Mouse (Mus musculus) right cerebral cortex, adult 2 months (tissue): ENCODE results near the gene Gpr107.
"Not testable (repeated sequence)": the region's sequence is repeated elsewhere in the genome, so short reads cannot be mapped to it uniquely, and the experiment has no call there.

Experiments
- DNase-seq, 2 experiments: peaks; one replicate each; pipeline ENCODE4 v3.0.0; 2021 to 2022; ENCODE audit warnings: low spot score in 2 of 2

The Gpr107 gene

DNA sequence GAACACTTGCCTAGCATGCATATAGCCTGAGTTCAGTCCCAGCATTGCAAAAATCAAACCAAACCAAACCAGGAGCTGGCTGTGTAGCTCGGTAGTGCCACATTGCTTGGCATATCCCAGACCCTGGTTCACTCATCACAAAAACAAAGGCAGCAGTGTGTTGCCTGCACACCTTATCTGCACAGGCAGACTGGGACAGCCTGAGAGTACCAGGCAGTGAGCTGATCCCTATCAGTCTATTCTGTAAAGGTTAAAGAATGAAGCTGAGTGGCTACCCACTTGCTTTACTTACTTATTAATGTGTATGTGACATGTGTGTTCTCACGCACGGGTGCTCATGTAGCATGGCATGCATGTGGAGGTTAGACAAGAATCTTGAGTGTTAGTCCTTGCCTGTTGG lies 4.7 kb downstream of the Gpr107 start:
- DNase-seq: no peak

GRCm38 (mm10) chr2:31160147-31160920 lies 8.2 kb downstream of the Gpr107 start:
- DNase-seq: no peak

DNA sequence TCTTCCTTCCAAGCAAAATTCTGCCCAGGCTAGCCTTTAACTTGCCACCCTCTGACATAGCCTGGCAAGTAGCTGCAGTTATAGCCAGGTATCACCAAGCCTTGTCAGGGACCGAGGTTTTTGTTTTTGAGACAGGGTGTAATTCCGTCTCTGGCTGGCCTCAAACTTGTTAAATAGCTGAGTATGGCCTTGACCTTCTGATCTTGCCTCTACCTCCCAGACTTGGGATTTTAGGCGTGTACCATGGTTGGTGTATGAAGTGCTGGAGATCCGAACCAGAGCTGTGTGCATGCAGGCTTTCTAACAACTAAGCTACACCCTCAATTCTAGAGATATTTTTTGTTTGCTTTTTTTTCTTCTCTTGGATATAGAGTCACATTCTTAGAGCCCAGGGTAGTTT lies 9.5 kb downstream of the Gpr107 start:
- no peak for DNase-seq

DNA sequence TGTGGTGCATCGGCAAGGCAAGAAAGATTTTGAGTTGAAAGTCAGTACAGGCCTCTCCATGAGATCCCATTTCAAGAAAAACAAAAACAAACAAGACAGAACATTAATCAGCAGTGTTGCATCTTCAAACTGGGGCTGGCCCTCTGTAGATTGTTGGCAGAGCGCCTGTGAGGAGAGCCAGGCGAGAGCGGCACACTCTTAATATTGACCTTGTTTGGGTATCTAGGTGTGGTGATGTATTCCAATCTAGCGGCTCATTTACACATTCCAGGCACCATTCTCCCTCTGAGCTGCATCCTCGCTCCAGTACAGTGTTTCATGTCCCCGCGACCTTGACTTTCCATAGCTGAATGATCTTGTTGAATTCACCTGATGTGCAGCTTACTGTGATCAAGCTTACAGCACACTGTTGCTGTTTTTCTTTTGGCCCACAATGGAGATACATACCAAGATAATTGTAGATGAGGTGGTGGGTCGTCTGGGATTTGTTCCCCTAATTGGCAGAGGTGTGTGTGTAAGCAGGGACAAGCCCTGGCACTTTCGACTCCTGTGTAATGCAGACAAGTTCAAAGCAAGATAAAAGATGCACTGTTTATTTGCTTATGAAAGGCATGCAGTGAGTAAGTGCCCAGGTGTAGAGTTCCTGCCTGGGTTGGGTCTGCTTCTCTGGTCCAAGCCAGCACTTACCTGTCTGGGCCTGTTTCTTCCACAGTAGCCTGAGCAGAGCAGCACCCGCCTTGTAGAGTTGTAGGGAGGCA lies 11.4 kb downstream of the Gpr107 start:
- DNase-seq: no peak

- DNase-seq: peak; percentile 50 to 55
These were observed 12.8 kb downstream of the Gpr107 start for GRCm38 (mm10) chr2:31164841-31165455.

DNA sequence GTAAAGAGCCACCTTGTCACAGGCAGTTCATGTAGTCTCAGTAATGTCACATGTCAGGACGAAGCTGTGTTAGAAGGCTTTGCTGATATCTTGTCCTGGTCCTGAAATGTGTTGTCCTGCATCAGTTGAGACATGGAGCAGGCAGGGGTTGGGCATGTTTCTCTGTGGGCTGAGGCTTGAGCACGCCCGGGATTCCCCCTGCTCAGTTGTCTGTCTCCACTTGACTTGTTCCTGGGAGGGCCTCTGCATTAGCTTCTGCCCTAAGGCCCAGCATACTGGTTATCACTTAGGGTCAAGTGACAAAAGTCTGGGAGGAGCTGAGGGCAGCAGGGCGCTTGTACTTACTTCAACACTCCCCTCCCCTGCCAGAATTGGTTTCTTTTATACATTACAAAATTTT lies 13.4 kb downstream of the Gpr107 start:
- DNase-seq: no peak

GRCm38 (mm10) chr2:31167571-31167970 lies 15.5 kb downstream of the Gpr107 start:
- DNase-seq: not testable (repeated sequence)

DNA sequence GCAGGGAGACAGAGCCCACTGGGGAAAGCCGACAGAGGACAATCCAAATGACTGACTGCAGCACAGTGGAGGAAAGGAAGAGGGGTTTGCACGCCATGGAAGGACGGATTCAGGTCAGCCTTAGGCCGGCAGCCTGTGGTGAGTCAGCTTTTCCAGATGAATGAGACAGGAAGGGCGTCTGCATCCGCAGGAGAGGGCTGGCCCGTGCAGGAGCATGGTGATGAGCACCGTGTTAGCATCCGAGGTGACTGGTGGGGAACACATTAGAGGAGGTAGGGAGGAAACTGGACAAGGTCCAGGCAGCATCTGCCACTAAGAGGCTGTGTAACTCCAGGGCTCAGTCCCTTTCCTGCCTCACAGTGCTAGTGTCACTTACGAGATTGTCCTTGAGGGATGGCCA lies 16.9 kb downstream of the Gpr107 start:
- no peak for DNase-seq

- DNase-seq: no peak
These were observed 18.0 kb downstream of the Gpr107 start for GRCm38 (mm10) chr2:31170164-31170563.

DNA sequence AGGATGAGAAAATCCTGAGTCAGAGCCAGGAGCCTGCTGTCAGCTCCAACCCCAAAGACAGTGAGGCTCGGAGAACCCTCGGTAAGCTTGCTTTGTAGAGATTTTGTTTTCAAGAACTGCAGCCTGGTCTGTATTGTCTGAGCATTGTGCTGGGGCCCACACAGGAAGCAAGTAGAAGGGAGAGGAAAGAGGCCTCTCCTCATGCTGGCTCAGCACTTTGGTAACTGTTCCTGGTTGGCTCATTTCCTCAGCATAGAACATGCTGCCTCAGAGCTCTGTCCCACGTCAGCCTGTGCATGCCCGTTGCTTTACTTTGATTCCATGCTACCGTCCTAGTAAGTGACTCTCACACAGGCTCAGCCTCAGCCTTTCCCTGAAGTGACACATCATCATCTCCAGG lies 19.9 kb downstream of the Gpr107 start:
- no peak for DNase-seq

- no peak for DNase-seq
These were observed 20.4 kb downstream of the Gpr107 start for GRCm38 (mm10) chr2:31172536-31172935.

- no peak for DNase-seq
These were observed 21.2 kb downstream of the Gpr107 start for GRCm38 (mm10) chr2:31173290-31173689.

DNA sequence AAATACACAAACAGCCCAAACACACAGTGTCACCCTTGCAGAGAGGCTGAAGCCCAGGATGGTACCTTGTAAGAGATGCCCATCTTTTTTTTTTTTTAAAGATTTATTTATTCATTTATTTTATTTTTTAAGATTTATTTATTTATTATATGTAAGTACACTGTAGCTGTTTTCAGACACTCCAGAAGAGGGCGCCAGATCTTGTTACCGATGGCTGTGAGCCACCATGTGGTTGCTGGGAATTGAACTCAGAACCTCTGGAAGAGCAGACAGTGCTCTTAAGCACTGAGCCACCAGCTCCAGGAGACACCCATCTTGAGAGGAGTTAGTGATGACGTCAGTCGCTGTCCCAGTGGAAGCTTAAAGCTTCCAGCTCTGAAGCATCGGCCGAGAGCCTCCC lies 26.5 kb downstream of the Gpr107 start:
- DNase-seq: not testable (repeated sequence)

GRCm38 (mm10) chr2:31179471-31179870 lies 27.4 kb downstream of the Gpr107 start:
- no peak for DNase-seq

DNA sequence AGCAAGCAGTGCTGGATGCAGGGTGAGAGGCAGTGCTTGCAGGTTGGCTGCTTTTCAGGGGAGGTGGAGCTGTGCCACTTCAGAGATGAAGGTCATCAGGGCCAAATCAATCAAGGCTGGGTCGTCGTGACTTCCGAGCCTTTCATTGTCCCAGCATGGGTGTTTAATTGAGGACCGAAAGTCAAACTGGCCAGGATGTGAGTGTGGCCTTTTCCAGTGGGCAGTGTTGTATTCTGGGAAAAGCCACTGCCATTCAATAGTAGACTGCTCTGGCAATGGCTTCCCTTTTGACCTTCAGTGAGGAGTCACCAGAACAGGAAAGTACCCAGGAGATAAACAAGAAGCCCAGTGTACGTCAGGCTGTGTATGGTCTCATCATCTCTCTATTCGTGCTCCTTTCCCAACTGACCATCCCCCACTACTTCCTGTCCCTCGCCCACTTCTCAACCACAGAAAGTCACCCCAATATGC lies 28.0 kb downstream of the Gpr107 start:
- no peak for DNase-seq

- no peak for DNase-seq
These were observed 30.7 kb downstream of the Gpr107 start for GRCm38 (mm10) chr2:31182786-31183330.

DNA sequence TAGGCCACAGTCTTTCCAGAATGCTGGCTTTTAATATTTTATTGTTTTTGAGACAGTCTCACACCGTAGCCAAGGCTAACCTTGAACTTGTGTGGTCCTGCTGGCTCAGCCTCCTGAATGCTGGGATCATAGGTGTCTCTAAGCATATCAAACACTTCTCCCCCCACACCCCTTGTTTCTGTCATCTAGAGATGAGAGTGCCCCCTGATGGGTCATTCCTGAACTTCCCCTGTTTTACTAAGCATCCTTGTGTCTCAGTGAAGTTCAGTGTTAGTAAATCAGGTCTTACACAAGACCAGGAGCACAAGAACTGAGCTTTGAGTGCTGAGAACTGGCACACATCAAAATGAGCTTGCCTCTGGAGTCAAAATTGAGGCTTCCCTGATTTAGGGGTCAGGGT lies 31.7 kb downstream of the Gpr107 start:
- no peak for DNase-seq

DNA sequence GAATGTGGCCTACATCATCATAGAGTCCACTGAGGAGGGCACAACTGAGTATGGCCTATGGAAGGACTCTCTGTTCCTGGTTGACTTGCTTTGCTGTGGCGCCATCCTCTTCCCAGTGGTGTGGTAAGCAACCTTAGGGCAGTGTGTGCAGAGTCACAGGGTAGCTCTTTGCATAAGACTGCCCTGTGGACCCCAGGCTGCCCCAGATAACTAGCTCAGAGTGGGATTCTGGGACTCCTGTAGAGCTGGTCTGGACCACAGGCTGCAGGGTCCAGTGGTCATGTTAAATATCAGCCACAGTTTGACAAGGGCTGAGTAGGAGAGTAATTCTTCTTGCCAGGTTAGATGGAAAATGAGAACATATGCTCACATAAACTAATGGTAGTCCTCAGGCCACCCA lies 36.6 kb downstream of the Gpr107 start:
- DNase-seq: no peak

DNA sequence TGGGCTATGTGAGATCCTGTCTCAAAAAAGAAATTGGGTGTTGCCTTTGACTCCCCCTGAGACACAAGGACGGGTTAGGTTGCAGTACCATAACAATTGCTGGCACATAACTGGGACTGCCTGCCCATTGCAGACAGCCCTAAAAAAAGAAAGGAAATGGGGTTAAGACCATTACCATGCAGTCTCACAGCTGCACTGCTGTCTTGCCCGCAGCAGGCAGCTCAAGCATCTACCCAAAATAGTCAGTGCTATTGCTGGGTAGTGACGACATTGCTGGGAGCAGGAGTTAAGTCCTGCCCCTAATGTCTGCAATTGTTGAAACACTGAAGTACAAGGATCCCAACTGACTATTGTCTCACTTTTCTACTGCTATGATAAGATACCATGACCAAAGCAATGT lies 37.5 kb downstream of the Gpr107 start:
- DNase-seq: no peak

DNA sequence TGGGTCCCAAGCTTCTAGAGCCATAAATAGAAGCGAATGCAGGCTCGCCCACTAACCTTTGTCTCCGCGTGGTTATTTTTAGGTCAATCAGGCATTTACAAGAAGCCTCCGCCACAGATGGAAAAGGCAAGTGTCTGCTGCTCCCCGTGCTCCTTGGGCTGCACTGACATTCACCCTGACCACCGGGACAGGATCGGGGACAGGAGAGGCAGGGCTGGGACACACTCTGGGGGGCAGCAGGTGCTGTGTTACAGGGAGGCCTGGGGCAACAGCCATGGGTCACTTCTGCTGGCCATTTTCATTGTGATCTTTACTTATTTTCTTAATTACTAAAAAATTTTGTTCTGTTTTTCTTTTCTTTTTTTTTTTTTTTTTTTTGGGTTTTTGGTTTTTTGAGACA lies 39.6 kb downstream of the Gpr107 start:
- DNase-seq: no peak

GRCm38 (mm10) chr2:31194356-31195021 lies 42.4 kb downstream of the Gpr107 start:
- peak; percentile 42 to 51 for DNase-seq

DNA sequence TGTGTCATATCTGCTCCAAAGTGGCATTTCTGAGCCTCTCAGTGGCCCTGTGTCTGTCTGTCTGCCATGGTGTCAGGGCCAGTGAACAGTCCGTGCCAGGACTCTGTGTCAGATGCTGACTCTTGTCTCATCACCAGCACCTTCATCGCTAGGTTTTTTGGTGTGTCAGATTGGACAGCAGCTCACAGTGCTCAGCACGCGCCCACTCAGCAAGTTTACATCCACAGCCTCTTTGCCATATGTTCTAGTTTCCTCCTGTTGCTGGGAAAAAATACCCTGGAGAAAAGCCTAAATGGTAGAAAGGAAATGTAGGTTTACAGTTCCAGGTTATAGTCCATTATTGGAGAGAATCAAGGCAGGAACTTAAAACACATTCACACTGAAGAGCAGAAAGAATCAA lies 46.5 kb downstream of the Gpr107 start:
- peak; percentile 56 to 63 for DNase-seq
